Mouse (Mus musculus) Muller cell, postnatal 12 days (primary cell): ENCODE measurements around the gene Tmprss11d.
A peak's percentile ranks its signal among the peaks of the same experiment; 100 is the strongest.
"Not testable (repeated sequence)": the region's sequence is repeated elsewhere in the genome, so short reads cannot be mapped to it uniquely, and the experiment has no call there.

Source experiments
- DNase-seq: peaks from one replicate; pipeline ENCODE4 v3.0.0-alpha.2; 2015; ENCODE audit errors: inconsistent ontology term

Tmprss11d gene

DNA sequence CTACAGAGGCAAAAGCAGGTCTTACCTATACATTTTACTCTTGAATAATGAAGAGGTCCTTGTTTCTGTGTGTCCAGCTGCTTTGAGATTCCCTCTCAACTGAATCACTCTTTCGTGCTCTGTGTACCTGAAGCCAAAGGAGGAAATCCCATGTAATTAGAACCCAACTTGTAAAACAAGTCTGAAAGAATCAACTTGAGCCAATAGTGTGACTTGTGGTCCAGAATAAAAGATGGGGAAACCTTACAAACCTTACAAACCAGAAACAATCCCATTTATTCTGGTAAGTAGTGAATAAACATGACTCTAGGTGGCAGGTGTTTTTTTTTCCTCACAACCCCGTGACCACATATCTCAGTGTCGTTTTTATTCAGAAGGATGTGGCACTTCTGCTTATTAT lies at the start of gene Tmprss11d:
Tmprss11d (minus strand) TSS at position 101 of the 400 bp plus-strand sequence.
- DNase-seq, result no peak

DNA sequence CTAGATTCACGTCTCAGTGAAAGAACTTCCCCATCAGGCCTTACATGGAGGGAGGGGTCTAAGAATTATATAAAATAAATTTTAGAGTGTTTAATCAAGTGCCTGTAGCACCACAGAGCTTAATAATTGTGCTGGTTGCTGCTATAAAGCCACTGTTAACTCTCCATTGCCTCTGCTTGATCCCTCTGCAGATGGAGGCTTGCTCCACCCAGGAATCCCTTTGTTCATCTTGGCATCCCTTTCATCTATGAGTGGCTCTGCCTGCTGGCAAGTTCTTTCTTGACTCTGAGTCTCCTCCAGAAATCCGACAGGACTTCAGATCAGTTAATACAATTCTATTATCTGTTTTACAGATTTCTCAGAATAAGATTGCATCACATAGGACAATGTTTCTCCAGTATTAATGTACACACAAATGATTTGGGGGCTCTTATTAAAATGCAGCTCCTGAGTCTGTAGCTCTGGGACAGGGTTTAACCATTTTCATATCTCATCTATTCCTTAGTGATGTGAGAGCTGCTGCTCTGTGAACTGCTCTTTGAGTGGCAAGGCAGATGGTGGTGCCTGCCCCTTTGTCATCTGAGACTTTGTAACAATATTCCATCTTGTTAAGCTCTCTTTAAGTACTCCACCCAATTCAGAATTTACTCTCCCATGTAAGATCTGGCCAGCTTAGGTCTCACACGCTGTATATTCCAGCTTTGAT lies 48.3 kb upstream of the Tmprss11d start:
- DNase-seq, result no peak

DNA sequence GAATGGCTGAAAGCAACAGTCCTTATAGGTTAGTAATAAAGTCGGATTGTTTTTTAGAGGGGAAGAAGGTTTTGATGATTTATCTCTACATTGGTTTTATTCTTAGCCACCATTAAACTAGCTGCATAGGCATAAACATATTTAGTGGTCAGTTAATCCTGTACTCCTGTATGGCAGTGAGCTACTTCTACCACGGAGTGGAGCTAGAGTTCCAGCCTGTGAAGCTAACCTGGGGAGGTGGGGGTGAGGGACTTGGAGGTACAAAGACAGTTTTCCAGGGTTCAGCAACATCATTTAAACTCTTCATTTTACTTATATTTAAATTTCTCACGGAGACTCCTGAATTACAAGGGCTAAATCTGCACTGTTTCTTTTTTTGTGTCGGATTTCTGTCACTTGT lies 46.3 kb upstream of the Tmprss11d start:
- DNase-seq, result peak; percentile 19

DNA sequence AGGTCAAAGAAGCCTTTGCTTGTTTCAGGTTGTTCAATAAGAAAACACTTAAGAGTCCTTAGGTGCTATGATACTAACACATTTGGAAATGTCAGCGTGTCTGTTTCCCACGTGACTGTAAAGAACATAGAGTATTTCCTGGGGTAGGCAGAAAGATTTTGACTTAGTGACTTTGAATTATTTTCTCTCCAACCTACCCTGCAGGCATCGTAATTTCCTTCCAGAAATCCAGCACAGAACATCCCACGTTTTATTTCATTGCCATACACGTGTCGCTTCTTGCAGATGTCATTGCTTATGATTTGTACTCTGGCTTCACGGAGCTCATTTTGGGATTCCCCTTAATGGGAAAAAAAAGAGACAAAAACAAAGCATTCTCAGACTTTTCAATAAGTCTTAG lies 41.1 kb upstream of the Tmprss11d start:
- no peak for DNase-seq

DNA sequence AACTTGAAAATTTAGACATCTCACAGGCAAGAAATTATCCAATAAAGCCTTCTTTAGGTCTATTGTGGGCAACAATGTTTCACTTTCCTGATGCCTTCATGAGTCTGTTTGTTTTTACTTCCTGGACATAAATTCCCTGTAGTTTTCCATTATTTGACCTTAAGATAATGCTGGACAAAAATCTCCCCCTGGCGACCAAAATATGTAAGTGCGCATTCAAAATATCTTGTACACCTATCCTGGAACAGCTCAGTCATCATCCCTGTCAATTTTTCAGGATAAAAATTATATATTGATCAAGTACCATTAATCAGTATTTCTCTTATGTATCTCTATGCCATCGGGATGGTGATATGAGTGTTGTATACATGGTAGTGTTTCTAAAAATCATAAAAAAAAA lies 37.6 kb upstream of the Tmprss11d start:
- peak; percentile 31 for DNase-seq

DNA sequence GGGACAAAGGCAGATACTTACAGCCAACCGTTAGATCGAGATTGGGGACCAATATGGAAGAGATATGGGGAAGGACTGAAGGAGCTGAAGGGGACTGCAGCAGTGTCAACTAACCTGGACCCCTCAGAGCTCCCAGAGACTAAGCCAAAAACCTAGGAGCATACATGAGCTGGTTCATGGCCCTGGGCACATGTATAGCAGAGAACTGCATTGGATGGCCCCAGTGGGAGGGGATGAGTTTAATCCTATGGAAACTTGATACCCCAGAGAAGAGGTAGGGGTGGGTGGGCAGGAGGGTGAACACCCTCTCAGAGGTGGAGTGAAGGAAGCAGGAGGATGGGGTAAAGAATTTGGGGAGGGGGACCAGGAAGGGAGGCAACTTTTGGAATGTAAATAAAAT lies 34.7 kb upstream of the Tmprss11d start:
- no peak for DNase-seq

DNA sequence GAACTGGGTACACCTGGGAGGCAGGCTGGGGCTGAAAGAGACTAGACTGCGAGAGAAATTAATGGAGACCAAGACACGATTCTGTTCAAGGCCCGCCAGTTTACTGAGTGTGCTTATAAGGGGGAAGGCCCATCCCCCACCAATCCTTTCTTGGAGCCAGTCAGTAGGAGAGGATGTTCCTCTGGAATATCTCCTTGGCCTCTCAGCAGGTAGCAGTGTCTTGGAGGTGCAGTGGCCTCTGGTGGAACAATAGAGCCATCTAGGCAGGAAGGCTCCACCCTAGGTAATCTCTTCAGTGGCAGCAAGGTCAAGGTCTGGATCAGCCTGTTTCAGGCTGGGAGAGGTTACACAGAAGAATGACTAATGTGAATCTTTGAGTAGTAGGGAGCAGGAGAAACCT lies 34.0 kb upstream of the Tmprss11d start:
- no peak for DNase-seq

DNA sequence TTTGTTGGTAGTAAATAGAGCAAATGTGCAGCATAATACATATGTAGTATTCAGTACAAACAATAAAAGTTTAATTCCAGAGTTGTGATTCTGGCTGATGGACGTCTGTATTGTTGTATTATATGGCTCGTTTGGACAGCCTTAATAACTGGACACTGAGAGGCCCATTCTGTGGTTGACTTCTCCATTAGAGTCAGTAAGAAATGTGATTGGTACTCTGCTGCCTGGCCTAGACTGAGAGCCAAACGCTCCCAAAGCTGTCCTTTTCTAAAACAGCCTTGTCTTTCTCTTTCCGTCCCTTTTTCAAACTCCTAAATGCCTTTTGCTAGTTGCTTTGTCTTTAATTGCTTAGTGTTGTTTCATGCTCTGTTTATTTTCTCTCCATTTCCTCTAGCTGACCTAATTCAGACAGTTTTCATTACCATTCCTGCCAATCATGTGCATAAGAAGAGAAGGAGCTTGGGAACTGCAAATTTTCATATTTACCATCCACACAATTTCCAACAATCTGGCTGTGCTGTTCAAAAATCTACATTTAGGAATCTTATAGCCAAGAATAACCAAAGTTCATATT lies 13.7 kb downstream of the Tmprss11d start:
- DNase-seq, result peak; percentile 90

DNA sequence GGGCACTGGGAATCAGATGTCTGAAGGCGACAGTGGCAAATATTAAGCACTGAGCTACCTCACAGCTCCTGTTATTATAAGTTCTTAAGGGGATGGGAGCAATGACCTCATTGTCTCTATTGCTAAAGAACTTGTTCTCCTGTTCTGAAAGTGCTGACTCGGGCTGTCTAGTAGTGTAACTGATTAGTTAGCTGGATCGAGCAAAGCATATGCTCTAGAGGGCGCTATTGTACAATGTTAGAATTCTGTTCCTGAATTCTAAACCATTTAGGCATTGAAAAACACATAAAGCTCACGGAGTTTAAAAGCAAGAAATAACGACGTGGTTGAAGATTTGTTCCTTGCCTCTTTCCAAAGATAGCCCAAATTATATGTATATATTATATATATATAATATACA lies 20.3 kb downstream of the Tmprss11d start:
- DNase-seq, result peak; percentile 36

DNA sequence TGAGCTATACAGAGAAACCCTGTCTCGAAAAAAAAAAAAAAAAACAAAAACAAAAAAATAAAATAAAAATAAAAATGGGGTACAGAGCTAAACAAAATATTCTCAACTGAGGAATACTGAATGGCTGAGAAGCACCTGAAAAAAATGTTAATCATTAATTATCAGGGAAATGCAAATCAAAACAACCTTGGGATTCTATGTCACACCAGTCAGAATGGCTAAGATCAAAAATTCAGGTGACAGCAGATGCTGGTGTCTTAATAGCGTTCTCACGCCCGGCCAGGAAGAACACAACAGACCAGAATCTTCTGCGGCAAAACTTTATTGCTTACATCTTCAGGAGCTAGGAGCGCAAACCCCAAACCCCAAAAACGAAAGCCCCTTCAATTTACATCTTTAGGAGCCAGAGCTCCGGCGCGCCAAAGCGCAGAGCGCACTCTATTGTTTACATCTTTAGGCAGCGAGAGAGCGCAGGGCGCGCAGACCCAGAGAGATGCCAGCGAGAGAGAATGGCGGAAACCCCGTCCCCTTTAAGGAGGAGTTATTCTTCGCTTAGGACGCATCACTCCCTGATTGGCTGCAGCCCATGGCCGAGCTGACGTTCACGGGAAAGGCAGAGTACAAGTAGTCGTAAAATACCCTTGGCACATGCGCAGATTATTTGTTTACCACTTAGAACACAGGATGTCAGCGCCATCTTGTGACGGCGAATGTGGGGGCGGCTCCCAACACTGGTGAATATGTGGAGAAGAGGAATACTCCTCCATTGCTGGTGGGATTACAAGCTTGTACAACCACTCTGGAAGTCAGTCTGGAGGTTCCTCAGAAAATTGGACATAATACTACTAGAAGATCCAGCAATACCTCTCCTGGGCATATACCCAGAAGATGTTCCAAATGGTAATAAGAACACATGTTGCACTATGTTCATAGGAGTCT lies 54.9 kb downstream of the Tmprss11d start:
- not testable (repeated sequence) for DNase-seq

DNA sequence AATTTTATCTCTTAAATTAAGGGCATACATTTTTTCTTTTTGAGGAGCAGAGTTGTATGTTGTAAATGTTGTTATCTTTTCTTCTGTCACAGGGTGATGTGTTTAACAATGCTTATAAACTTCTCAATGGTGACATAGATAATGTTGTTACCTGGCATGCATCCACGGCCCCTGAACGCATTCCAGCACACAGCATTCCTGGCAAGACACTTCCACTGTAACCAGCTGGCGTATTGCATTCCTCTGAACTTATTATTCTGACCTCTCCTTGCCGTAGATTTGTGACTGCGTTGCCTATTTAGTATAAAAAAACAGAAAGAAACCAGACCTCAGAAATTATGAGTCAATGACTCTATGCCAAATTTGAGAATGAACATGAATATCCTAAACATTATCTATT lies 67.1 kb downstream of the Tmprss11d start:
- peak; percentile 86 for DNase-seq

DNA sequence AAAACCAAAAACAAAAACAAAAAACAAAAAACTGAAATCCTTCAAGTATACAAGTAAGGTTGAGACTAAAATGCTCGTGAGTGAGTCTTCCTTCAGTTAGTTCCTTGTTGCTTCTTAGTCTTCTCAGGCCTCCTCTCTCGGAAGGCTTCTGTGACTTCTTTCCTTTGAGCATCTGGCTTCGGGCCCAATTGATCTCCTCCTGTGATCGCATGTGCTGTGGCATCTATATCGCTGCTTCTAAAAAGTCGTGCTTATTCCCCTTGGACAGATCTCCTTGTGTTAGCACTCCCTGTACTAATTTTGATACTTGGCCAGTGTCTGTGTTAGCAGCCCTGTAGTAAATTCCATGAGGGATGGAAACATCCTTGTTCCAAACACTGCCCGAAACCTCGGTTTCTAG lies 69.3 kb downstream of the Tmprss11d start:
- no peak for DNase-seq

DNA sequence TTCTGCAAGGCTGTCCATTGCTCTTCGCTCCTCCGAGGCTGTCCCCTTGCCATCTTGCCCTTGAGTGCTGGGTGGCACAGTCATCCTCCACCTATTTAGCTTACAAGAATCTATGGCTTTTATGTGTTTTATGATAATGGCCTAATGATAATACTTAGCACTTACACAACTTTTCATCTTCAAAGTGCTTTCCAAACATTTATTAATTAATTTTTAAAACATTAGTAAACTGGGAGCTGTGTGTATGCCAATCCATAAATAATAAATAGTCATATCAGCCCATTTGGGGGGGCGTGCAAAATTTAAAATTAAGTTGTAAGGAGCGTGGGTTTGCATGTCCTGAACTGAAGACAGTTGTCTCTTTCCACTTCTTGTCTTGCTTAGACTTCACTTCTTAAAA lies 84.0 kb downstream of the Tmprss11d start, which contains the start of gene Tmprss11c:
Tmprss11c (minus strand) TSS at position 101 of the 400 bp plus-strand sequence.
- DNase-seq, result no peak
